Mouse (Mus musculus) forebrain, embryonic 15.5 days (tissue): ENCODE data around the gene Tlcd1. TPM values are rescaled to one million over a fixed set of nuclear protein-coding genes. Genes with fewer than 3 reads are reported as not detected.

Experiments used
- ATAC-seq: fragments of 200-750 bp; cut with Nextera tagmentation; replicated peaks from 2 replicates; pipeline ENCODE4 v1.8.0; 2017; ENCODE audit warnings: mild to moderate bottlenecking, moderate TSS enrichment, moderate library complexity
- H3K27ac ChIP-seq: fragments of 300-500 bp; sonication (generic); replicated peaks from 2 replicates; pipeline ENCODE4 v1.5.1; 2015; ENCODE audit warnings: mild to moderate bottlenecking, inconsistent platforms
- H3K27me3 ChIP-seq: fragments of 300-500 bp; sonication (generic); 2 replicates; pipeline ENCODE4 v1.6.1; 2015; ENCODE audit warnings: inconsistent platforms
- H3K36me3 ChIP-seq: fragments of 300-500 bp; sonication (generic); 2 replicates; pipeline ENCODE4 v1.6.1; 2015; ENCODE audit warnings: mild to moderate bottlenecking, inconsistent platforms
- H3K4me1 ChIP-seq: fragments of 300-500 bp; sonication (generic); 2 replicates; pipeline ENCODE4 v1.6.1; 2015; ENCODE audit warnings: inconsistent platforms
- H3K4me2 ChIP-seq: fragments of 300-500 bp; sonication (generic); replicated peaks from 2 replicates; pipeline ENCODE4 v1.6.1; 2015; ENCODE audit warnings: mild to moderate bottlenecking, inconsistent platforms
- H3K4me3 ChIP-seq: fragments of 300-500 bp; sonication (generic); 2 replicates; pipeline ENCODE4 v1.5.1; 2015; ENCODE audit warnings: mild to moderate bottlenecking, inconsistent platforms
- H3K9ac ChIP-seq: fragments of 300-500 bp; sonication (generic); replicated peaks from 2 replicates; pipeline ENCODE4 v1.6.1; 2015; ENCODE audit warnings: mild to moderate bottlenecking, inconsistent platforms
- H3K9me3 ChIP-seq: fragments of 300-500 bp; sonication (generic); 2 replicates; pipeline ENCODE4 v1.6.1; 2016; ENCODE audit warnings: inconsistent platforms
- WGBS: fragments of 180-500 bp; shearing (Covaris S2); methylation state at CpG from one replicate; pipeline ENCODE4 v1.1.7; 2015; ENCODE audit warnings: mixed read lengths; 5-methylcytosine and 5-hydroxymethylcytosine counted together
- microRNA-seq: library from miRNA; unstranded; fragments of <30 nt; microRNA quantifications from one replicate; pipeline ENCODE4, GENCODE M21; 2016
- polyA plus RNA-seq: library from polyadenylated mRNA; unstranded; fragments of >200 nt; fragmentation: Nextera tagmentation; extraction: Ambion mirVana; gene quantifications from 2 replicates; pipeline ENCODE4 v1.2.1, GENCODE M21; 2015

The Tlcd1 gene
- polyA plus RNA-seq, 1 experiment from 2014 or later, result 5.0 TPM

GRCm38 (mm10) chr11:78223586-78223985 is 47.1 kb downstream of the Tlcd1 start:
- no peak for ATAC-seq
- H3K4me1 ChIP-seq, result no peaks in the 10 kb centered on the region
- H3K4me3 ChIP-seq, result no peak overlapping the region
- H3K9ac ChIP-seq, result no peak overlapping the region
- H3K27ac ChIP-seq, result no peak overlapping the region
- no peaks in the 10 kb centered on the region for H3K27me3 ChIP-seq
- H3K4me2 ChIP-seq, result no peak overlapping the region
- H3K36me3 ChIP-seq, result peaks cover 97% of the 10 kb centered on the region
- H3K9me3 ChIP-seq, result no peaks in the 10 kb centered on the region
- 92% methylated on average over 4 of the region's 4 CpGs for WGBS

Small RNA genes lying within 50 kb of the gene (microRNA-seq; reads per million reads assigned to microRNA genes)
- gene Mir7653, result not detected

Other genes starting within 250 kb of the Tlcd1 start
- 243 and 249 TPM in 2 replicates for gene Sez6, start 245.9 kb upstream of the Tlcd1 start, polyA plus RNA-seq
- gene Phf12, start 194.0 kb upstream of the Tlcd1 start, polyA plus RNA-seq, result 22.5 and 26.0 TPM in 2 replicates
- gene Dhrs13, start 144.4 kb upstream of the Tlcd1 start, polyA plus RNA-seq, result 32.8 and 33.4 TPM in 2 replicates
- gene Flot2, start 138.8 kb upstream of the Tlcd1 start, polyA plus RNA-seq, result 90.2 and 98.3 TPM in 2 replicates
- gene Eral1, start 96.3 kb upstream of the Tlcd1 start, polyA plus RNA-seq, result 33.3 TPM in 2 replicates
- gene Fam222b, start 82.1 kb upstream of the Tlcd1 start, polyA plus RNA-seq, result 20.0 and 20.5 TPM in 2 replicates
- gene Traf4, start 11.1 kb upstream of the Tlcd1 start, polyA plus RNA-seq, result 121 TPM in 2 replicates
- 4.8 and 5.7 TPM in 2 replicates for gene Nek8, start within 50 bp of the Tlcd1 start, polyA plus RNA-seq
- gene Rpl23a, start 6.9 kb downstream of the Tlcd1 start, polyA plus RNA-seq, result 896 and 935 TPM in 2 replicates
- 55.9 and 56.3 TPM in 2 replicates for gene Rab34, start 11.7 kb downstream of the Tlcd1 start, polyA plus RNA-seq
- 1.3 TPM in 2 replicates for gene Proca1, start 16.7 kb downstream of the Tlcd1 start, polyA plus RNA-seq
- gene Sdf2, start 69.0 kb downstream of the Tlcd1 start, polyA plus RNA-seq, result 66.7 and 69.4 TPM in 2 replicates
- 29.0 and 29.4 TPM in 2 replicates for gene Supt6, start 69.3 kb downstream of the Tlcd1 start, polyA plus RNA-seq
- 58.5 and 60.5 TPM in 2 replicates for gene 2610507B11Rik, start 85.0 kb downstream of the Tlcd1 start, polyA plus RNA-seq
- 0.17 and 0.27 TPM in 2 replicates for gene BC030499, start 114.1 kb downstream of the Tlcd1 start, polyA plus RNA-seq
- 23.2 and 26.1 TPM in 2 replicates for gene Spag5, start 124.8 kb downstream of the Tlcd1 start, polyA plus RNA-seq
- gene Aldoc, start 146.3 kb downstream of the Tlcd1 start, polyA plus RNA-seq, result 167 and 176 TPM in 2 replicates
- gene Pigs, start 151.7 kb downstream of the Tlcd1 start, polyA plus RNA-seq, result 56.7 and 59.8 TPM in 2 replicates
- gene Unc119, start 166.8 kb downstream of the Tlcd1 start, polyA plus RNA-seq, result 78.9 and 82.4 TPM in 2 replicates
- gene Foxn1, start 209.8 kb downstream of the Tlcd1 start, polyA plus RNA-seq, result not detected in 2 replicates
- not detected in 2 replicates for gene Slc13a2, start 245.5 kb downstream of the Tlcd1 start, polyA plus RNA-seq